ENCODE assay signal across 8 mouse cellular contexts in genomic region chr6:114893427-114894209, GRCm38 (mm10).
A peak's percentile ranks its signal among the peaks of the same experiment; 100 is the strongest.
DNase-seq lines count a peak whose midpoint lies in the region; TF ChIP-seq lines count a peak whose summit lies in the region.

No protein-coding gene starts in this region.

- peak in 1 of 2 experiments; percentile 49 for DNase-seq in left cerebral cortex, adult 2 months (ENCODE audit: extremely low spot score in 1 of 2, low spot score in 2 of 2)
- no peak for DNase-seq in left cerebral cortex, postnatal 4 days
- DNase-seq in adrenal gland, postnatal 14 days: peak; percentile 72
- peak; percentile 86 for DNase-seq in heart, adult 8-10 months (ENCODE audit: low spot score)
- DNase-seq in layer of hippocampus, adult 9-11 months: peak; percentile 94
- DNase-seq in lung, postnatal 4 days: peak; percentile 85 to 87
- DNase-seq in splenic B cell, adult 2 months (ENCODE audit: low read depth, low spot score): peak; percentile 87
- no peak for DNase-seq in cerebellum, postnatal 14 days

- H3K27me3 ChIP-seq in splenic B cell, adult 2 months (ENCODE audit: control insufficient read depth, insufficient read depth, low read length, poor library complexity, severe bottlenecking): no peaks in the 10 kb centered on the region

- H3K36me3 ChIP-seq in splenic B cell, adult 2 months (ENCODE audit: control insufficient read depth, insufficient read depth, low read length, poor library complexity, severe bottlenecking): no peaks in the 10 kb centered on the region

- H3K27ac ChIP-seq in left cerebral cortex, adult 2 months: peak overlapping the region; percentile 51

- intact Hi-C loops in left cerebral cortex, adult 2 months (cut with DNase I): no loop called here
- intact Hi-C loops in left cerebral cortex, postnatal 4 days (cut with DNase I): no loop called here

- TF ChIP-seq CTCF in left cerebral cortex, adult 2 months (IDR thresholded peaks at IDR 0.05): no peak; the same call in 1 of the 2 replicates

- no peak overlapping the region for H3K4me3 ChIP-seq in left cerebral cortex, adult 2 months

Comparison
In these comparisons a context has a peak if more than half of its experiments do, and no peak if none do; other contexts are left out.
1. DNase-seq: peak in adrenal gland, postnatal 14 days (single experiment), heart, adult 8-10 months (single experiment), layer of hippocampus, adult 9-11 months (single experiment), lung, postnatal 4 days (2 of 2) and splenic B cell, adult 2 months (single experiment); none in left cerebral cortex, postnatal 4 days (single experiment) and cerebellum, postnatal 14 days (0 of 2).